Mouse (Mus musculus): ENCODE results near the gene 4833423E24Rik. TPM values are rescaled to one million over a fixed set of nuclear protein-coding genes. Genes with fewer than 3 reads are reported as not detected.

Gene 4833423E24Rik
- 0.09 TPM in 1 of 2 replicates, not detected in the other for polyA plus RNA-seq (2015; fragmentation: Nextera tagmentation; extraction: Ambion mirVana)

- Histone ChIP-seq H3K4me1 (ENCODE audit: control insufficient read depth, insufficient read depth, low read length) (no peaks in the 10 kb centered on the region), H3K4me2 (ENCODE audit: low read depth, low read length) (no peak within 1 kb of the TSS), H3K27ac (ENCODE audit: low read length) (no peak within 1 kb of the TSS), H3K4me3 (ENCODE audit: low read length) (no peak within 1 kb of the TSS), H3K9ac (ENCODE audit: low read depth, low read length) (no peak within 1 kb of the TSS), H3K27me3 (replicated peaks; ENCODE audit: control insufficient read depth, insufficient read depth, low read length) (no peaks in the 10 kb centered on the region), H3K9me3 (ENCODE audit: control insufficient read depth, low read length) (no peaks in the 10 kb centered on the region), H3K36me3 (ENCODE audit: control insufficient read depth, insufficient read depth, low read length) (no peaks in the 10 kb centered on the region)
- ATAC-seq, result no peak
- WGBS, result 36% methylated on average over 3 of the region's 4 CpGs
These were observed at the start of gene 4833423E24Rik for GRCm38 (mm10) chr2:85518879-85519278. TSS of gene 4833423E24Rik (minus strand) at chr2:85519024.

DNA sequence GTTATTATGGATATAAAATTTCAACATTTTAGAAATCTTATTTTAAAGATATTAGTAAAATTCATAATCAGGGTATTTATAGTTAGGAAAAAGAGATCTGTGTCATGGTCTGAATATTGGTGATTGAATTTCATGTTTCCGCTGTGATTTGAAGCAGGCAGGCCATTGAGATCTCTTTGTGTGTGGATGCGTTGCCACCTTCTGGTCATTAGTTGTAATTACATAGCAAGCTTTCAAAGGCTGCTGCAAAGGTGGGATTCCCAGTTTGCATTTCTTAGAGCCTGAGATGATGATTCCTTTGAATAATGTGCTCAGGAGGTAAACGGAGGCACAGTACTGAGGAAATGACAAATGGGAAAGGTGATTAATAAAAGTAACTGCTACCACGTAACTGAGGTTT lies 42.4 kb upstream of the 4833423E24Rik start:
- ATAC-seq, result no peak
- WGBS, result 19% methylated on average over 4 of the region's 4 CpGs

GRCm38 (mm10) chr2:85560226-85560625 lies 41.4 kb upstream of the 4833423E24Rik start:
- Histone ChIP-seq H3K27me3 (replicated peaks; ENCODE audit: control insufficient read depth, insufficient read depth, low read length) (no peaks in the 10 kb centered on the region), H3K4me1 (ENCODE audit: control insufficient read depth, insufficient read depth, low read length) (no peaks in the 10 kb centered on the region), H3K9ac (ENCODE audit: low read depth, low read length) (no peak overlapping the region), H3K27ac (ENCODE audit: low read length) (no peak overlapping the region), H3K4me2 (ENCODE audit: low read depth, low read length) (no peak overlapping the region), H3K36me3 (ENCODE audit: control insufficient read depth, insufficient read depth, low read length) (no peaks in the 10 kb centered on the region), H3K4me3 (ENCODE audit: low read length) (no peak overlapping the region), H3K9me3 (ENCODE audit: control insufficient read depth, low read length) (no peaks in the 10 kb centered on the region)
- WGBS, result 33% methylated on average over 4 of the region's 4 CpGs
- no peak for ATAC-seq

More for the DNA sequence above, 42.4 kb upstream of the 4833423E24Rik start:
- Histone ChIP-seq H3K9ac (ENCODE audit: low read depth, low read length) (no peak overlapping the region), H3K9me3 (ENCODE audit: control insufficient read depth, low read length) (no peaks in the 10 kb centered on the region), H3K27ac (ENCODE audit: low read length) (no peak overlapping the region), H3K36me3 (ENCODE audit: control insufficient read depth, insufficient read depth, low read length) (no peaks in the 10 kb centered on the region), H3K4me1 (ENCODE audit: control insufficient read depth, insufficient read depth, low read length) (no peaks in the 10 kb centered on the region), H3K27me3 (replicated peaks; ENCODE audit: control insufficient read depth, insufficient read depth, low read length) (no peaks in the 10 kb centered on the region), H3K4me2 (ENCODE audit: low read depth, low read length) (no peak overlapping the region), H3K4me3 (ENCODE audit: low read length) (no peak overlapping the region)

- no peak overlapping the region for H3K9ac ChIP-seq (ENCODE audit: low read depth, low read length)
- WGBS, result 42% methylated on average over 1 of the region's 1 CpGs
- no peaks in the 10 kb centered on the region for H3K27me3 ChIP-seq (replicated peaks; ENCODE audit: control insufficient read depth, insufficient read depth, low read length)
- H3K4me2 ChIP-seq (ENCODE audit: low read depth, low read length), result no peak overlapping the region
- no peaks in the 10 kb centered on the region for H3K36me3 ChIP-seq (ENCODE audit: control insufficient read depth, insufficient read depth, low read length)
- no peaks in the 10 kb centered on the region for H3K9me3 ChIP-seq (ENCODE audit: control insufficient read depth, low read length)
- H3K4me1 ChIP-seq (ENCODE audit: control insufficient read depth, insufficient read depth, low read length), result no peaks in the 10 kb centered on the region
- H3K4me3 ChIP-seq (ENCODE audit: low read length), result no peak overlapping the region
- no peak overlapping the region for H3K27ac ChIP-seq (ENCODE audit: low read length)
- ATAC-seq, result no peak
These were observed 36.0 kb upstream of the 4833423E24Rik start for GRCm38 (mm10) chr2:85554806-85555205.

DNA sequence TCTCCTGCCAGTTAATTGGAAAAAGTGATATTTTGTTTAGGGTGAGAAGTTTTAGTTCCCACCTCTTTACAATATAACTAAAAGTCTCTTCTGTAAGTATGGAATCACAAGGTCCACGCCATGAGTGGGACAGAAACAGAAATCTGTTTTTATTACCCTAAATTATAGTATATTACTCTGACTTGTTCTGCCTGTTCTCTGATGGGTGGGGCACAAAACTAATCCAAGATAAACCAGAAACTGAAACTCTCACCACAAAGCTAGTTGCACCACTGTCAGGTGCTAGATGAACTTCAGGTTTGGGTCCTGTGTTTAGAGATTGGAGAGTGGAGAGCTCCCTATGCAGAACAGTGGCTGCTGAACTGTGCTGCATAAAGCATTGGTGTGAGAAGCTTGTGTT lies 15.1 kb upstream of the 4833423E24Rik start:
- peak; percentile 77 for ATAC-seq
- Histone ChIP-seq H3K36me3 (ENCODE audit: control insufficient read depth, insufficient read depth, low read length) (no peaks in the 10 kb centered on the region), H3K9ac (ENCODE audit: low read depth, low read length) (no peak overlapping the region), H3K9me3 (ENCODE audit: control insufficient read depth, low read length) (no peaks in the 10 kb centered on the region), H3K4me2 (ENCODE audit: low read depth, low read length) (no peak overlapping the region), H3K27ac (ENCODE audit: low read length) (no peak overlapping the region), H3K4me3 (ENCODE audit: low read length) (no peak overlapping the region), H3K4me1 (ENCODE audit: control insufficient read depth, insufficient read depth, low read length) (no peaks in the 10 kb centered on the region), H3K27me3 (replicated peaks; ENCODE audit: control insufficient read depth, insufficient read depth, low read length) (no peaks in the 10 kb centered on the region)
- WGBS, result 63% methylated on average over 1 of the region's 1 CpGs

DNA sequence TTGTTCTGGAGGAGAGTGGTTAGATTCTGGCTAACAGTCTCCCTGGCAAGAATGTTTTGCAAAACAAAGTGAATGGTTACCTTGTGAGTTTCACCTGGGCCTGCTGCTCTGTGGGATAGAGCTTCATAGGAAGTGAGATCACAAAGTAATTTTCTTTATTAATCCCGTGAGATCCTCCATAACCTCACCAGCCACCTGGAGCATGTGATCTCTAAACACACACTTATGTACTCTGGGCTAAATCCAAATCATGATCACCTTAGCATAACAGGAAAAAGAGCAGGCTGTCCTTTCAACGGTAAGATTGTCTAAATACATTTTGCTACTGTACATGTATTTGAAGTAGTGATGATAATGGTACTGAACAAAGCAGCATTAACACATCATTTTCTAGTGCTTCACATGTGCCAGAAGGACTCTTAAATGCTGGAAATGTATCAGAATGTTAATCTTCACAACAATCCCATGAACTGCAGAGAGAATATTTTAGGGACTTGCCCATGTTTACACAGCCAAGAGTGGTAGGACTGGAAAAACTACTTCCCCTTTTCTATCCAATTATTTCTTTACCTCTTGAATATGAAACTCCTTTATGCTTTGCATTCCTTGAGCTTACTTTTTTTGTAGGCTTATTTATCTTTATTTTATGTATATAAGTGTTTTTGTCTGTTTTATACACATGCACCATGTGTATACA lies 13.4 kb upstream of the 4833423E24Rik start:
- Histone ChIP-seq H3K4me2 (ENCODE audit: low read depth, low read length) (no peak overlapping the region), H3K27me3 (replicated peaks; ENCODE audit: control insufficient read depth, insufficient read depth, low read length) (no peaks in the 10 kb centered on the region), H3K4me3 (ENCODE audit: low read length) (no peak overlapping the region), H3K9ac (ENCODE audit: low read depth, low read length) (no peak overlapping the region), H3K4me1 (ENCODE audit: control insufficient read depth, insufficient read depth, low read length) (no peaks in the 10 kb centered on the region), H3K27ac (ENCODE audit: low read length) (no peak overlapping the region), H3K36me3 (ENCODE audit: control insufficient read depth, insufficient read depth, low read length) (no peaks in the 10 kb centered on the region), H3K9me3 (ENCODE audit: control insufficient read depth, low read length) (no peaks in the 10 kb centered on the region)
- ATAC-seq, result no peak
- 63% methylated on average over 2 of the region's 2 CpGs for WGBS

GRCm38 (mm10) chr2:85522859-85523489 lies 4.2 kb upstream of the 4833423E24Rik start:
- WGBS, result 82% methylated on average over 2 of the region's 2 CpGs
- ATAC-seq, result no peak

GRCm38 (mm10) chr2:85518292-85518691 lies 532 bp downstream of the 4833423E24Rik start:
- 80% methylated on average over 10 of the region's 10 CpGs for WGBS
- Histone ChIP-seq H3K9ac (ENCODE audit: low read depth, low read length) (no peak overlapping the region), H3K4me3 (ENCODE audit: low read length) (no peak overlapping the region), H3K27me3 (replicated peaks; ENCODE audit: control insufficient read depth, insufficient read depth, low read length) (no peaks in the 10 kb centered on the region), H3K36me3 (ENCODE audit: control insufficient read depth, insufficient read depth, low read length) (no peaks in the 10 kb centered on the region), H3K27ac (ENCODE audit: low read length) (no peak overlapping the region), H3K9me3 (ENCODE audit: control insufficient read depth, low read length) (no peaks in the 10 kb centered on the region), H3K4me1 (ENCODE audit: control insufficient read depth, insufficient read depth, low read length) (no peaks in the 10 kb centered on the region), H3K4me2 (ENCODE audit: low read depth, low read length) (no peak overlapping the region)
- no peak for ATAC-seq

More at GRCm38 (mm10) chr2:85522859-85523489, 4.2 kb upstream of the 4833423E24Rik start:
- H3K27ac ChIP-seq (ENCODE audit: low read length), result no peak overlapping the region
- H3K9me3 ChIP-seq (ENCODE audit: control insufficient read depth, low read length), result no peaks in the 10 kb centered on the region
- H3K27me3 ChIP-seq (replicated peaks; ENCODE audit: control insufficient read depth, insufficient read depth, low read length), result no peaks in the 10 kb centered on the region
- no peak overlapping the region for H3K9ac ChIP-seq (ENCODE audit: low read depth, low read length)
- H3K4me1 ChIP-seq (ENCODE audit: control insufficient read depth, insufficient read depth, low read length), result no peaks in the 10 kb centered on the region
- H3K4me3 ChIP-seq (ENCODE audit: low read length), result no peak overlapping the region
- H3K36me3 ChIP-seq (ENCODE audit: control insufficient read depth, insufficient read depth, low read length), result no peaks in the 10 kb centered on the region
- no peak overlapping the region for H3K4me2 ChIP-seq (ENCODE audit: low read depth, low read length)

DNA sequence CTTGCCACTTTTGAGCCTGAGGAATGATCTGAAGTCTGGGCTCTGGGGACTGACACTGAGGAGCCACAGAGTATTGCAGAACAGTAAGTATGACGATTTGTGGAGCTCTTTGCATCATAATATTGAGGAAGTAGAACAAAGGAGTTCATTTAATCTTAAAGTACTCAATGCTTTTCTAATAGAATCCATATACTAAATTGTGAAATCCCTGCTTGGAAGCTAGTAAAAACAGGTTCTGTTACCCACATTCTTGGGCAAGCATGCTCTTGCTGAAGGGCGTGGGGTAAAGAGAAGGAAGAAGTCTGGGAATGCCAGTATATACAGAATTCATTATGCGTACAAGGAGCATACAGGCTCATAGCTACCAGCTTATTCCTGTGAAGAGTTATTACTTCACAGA lies 8.4 kb downstream of the 4833423E24Rik start:
- Histone ChIP-seq H3K36me3 (ENCODE audit: control insufficient read depth, insufficient read depth, low read length) (no peaks in the 10 kb centered on the region), H3K27me3 (replicated peaks; ENCODE audit: control insufficient read depth, insufficient read depth, low read length) (no peaks in the 10 kb centered on the region), H3K9ac (ENCODE audit: low read depth, low read length) (no peak overlapping the region), H3K27ac (ENCODE audit: low read length) (no peak overlapping the region), H3K4me2 (ENCODE audit: low read depth, low read length) (no peak overlapping the region), H3K4me3 (ENCODE audit: low read length) (no peak overlapping the region), H3K9me3 (ENCODE audit: control insufficient read depth, low read length) (no peaks in the 10 kb centered on the region), H3K4me1 (ENCODE audit: control insufficient read depth, insufficient read depth, low read length) (no peaks in the 10 kb centered on the region)
- 80% methylated on average over 3 of the region's 3 CpGs for WGBS
- ATAC-seq, result no peak
